Mouse (Mus musculus) activated CD4-positive, CD25-positive, alpha-beta regulatory T cell, adult 9 weeks (primary cell): ENCODE data around the gene 5530401A14Rik. TPM values are rescaled to one million over a fixed set of nuclear protein-coding genes. Genes with fewer than 3 reads are reported as not detected.

ENCODE experiments used
- polyA plus RNA-seq: library from polyadenylated mRNA; unstranded; fragments of 100-300 nt; shearing (Covaris generic); gene quantifications from one replicate; pipeline ENCODE4 v1.2.1, GENCODE M21; 2017

Gene 5530401A14Rik
- not detected for polyA plus RNA-seq

GRCm38 (mm10) chr11:81860250-81860972 lies at the start of gene 5530401A14Rik:
Gene 5530401A14Rik (plus strand): TSS chr11:81860673.

Other genes starting within 250 kb of the 5530401A14Rik start
- not detected for gene Asic2, start 107.8 kb downstream of the 5530401A14Rik start, polyA plus RNA-seq
- not detected for gene Ccl2, start 174.9 kb downstream of the 5530401A14Rik start, polyA plus RNA-seq
- not detected for gene Gm17268, start 177.9 kb downstream of the 5530401A14Rik start, polyA plus RNA-seq
- not detected for gene Ccl7, start 185.0 kb downstream of the 5530401A14Rik start, polyA plus RNA-seq
- gene Ccl11, start 197.2 kb downstream of the 5530401A14Rik start, polyA plus RNA-seq, result not detected
- gene Ccl12, start 241.2 kb downstream of the 5530401A14Rik start, polyA plus RNA-seq, result not detected